Mouse (Mus musculus) lung, postnatal 0 days (tissue): ENCODE data around the gene Csn3.

Source experiments
- CTCF ChIP-seq: IDR thresholded peaks from 2 replicates; pipeline ENCODE4 v1.5.1; 2016; ENCODE audit warnings: antibody characterized with exemption, mild to moderate bottlenecking
- EP300 ChIP-seq: IDR thresholded peaks from 2 replicates; pipeline ENCODE4 v1.6.1; 2016; ENCODE audit warnings: antibody characterized with exemption, mild to moderate bottlenecking, control low read depth

DNA sequence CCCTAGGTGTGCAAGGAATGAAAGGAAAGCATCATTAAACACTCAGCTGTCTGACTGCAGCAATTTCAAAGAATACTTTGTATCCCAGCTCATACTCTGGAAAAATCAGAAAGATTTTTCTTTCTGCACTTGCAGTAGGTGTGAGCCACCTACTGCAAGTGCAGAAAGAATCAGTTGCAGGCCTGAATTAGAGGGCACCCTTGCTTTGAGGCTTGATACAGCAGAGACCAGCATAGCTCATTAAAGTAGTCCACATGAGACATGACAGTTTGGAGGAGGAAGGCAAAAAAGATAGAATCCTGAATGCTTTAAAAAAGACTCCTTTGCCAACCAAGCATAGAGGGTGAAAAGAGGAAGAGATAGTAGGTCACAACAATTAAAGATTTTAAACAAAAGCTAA is 17.1 kb downstream of the Csn3 start:
- no peak for TF ChIP-seq CTCF
- TF ChIP-seq EP300: no peak
